Mouse (Mus musculus) forebrain, embryonic 12.5 days (tissue): Measurements from ENCODE around the gene Cep131. TPM values are rescaled to one million over a fixed set of nuclear protein-coding genes. Genes with fewer than 3 reads are reported as not detected.

ENCODE experiments used
- ATAC-seq: fragments of 200-750 bp; cut with Nextera tagmentation; 2 replicates; pipeline ENCODE4 v1.8.0; 2017; ENCODE audit warnings: moderate TSS enrichment; ENCODE audit not compliant: low FRiP score
- H3K27ac ChIP-seq: fragments of 300-500 bp; sonication (generic); 2 replicates; pipeline ENCODE4 v1.5.1; 2016; ENCODE audit warnings: mild to moderate bottlenecking
- H3K27me3 ChIP-seq: fragments of 300-500 bp; sonication (generic); 2 replicates; pipeline ENCODE4 v1.6.1; 2016; ENCODE audit warnings: mild to moderate bottlenecking
- H3K36me3 ChIP-seq: fragments of 300-500 bp; sonication (generic); replicated peaks from 2 replicates; pipeline ENCODE4 v1.6.1; 2016; ENCODE audit warnings: mild to moderate bottlenecking
- H3K4me1 ChIP-seq: fragments of 300-500 bp; sonication (generic); 2 replicates; pipeline ENCODE4 v1.6.1; 2016
- H3K4me2 ChIP-seq: fragments of 300-500 bp; sonication (generic); 2 replicates; pipeline ENCODE4 v1.6.1; 2016; ENCODE audit warnings: mild to moderate bottlenecking, moderate library complexity
- H3K4me3 ChIP-seq: fragments of 300-500 bp; sonication (generic); replicated peaks from 2 replicates; pipeline ENCODE4 v1.5.1; 2016; ENCODE audit warnings: mild to moderate bottlenecking
- H3K9ac ChIP-seq: fragments of 300-500 bp; sonication (generic); 2 replicates; pipeline ENCODE4 v1.6.1; 2016; ENCODE audit warnings: mild to moderate bottlenecking
- H3K9me3 ChIP-seq: fragments of 300-500 bp; sonication (generic); 2 replicates; pipeline ENCODE4 v1.6.1; 2016
- WGBS: fragments of 180-500 bp; shearing (Covaris S2); methylation state at CpG from one replicate; pipeline ENCODE4 v1.1.7; 2016; 5-methylcytosine and 5-hydroxymethylcytosine counted together
- polyA plus RNA-seq: library from polyadenylated mRNA; unstranded; fragments of >200 nt; fragmentation: Nextera tagmentation; extraction: Ambion mirVana; gene quantifications from 2 replicates; pipeline ENCODE4 v1.2.1, GENCODE M21; 2016

Gene Cep131
- polyA plus RNA-seq, 1 experiment from 2014 or later, result 51.0 TPM

- peaks cover 65% of the 10 kb centered on the region for H3K36me3 ChIP-seq
- H3K27me3 ChIP-seq, result no peaks in the 10 kb centered on the region
- no peak for ATAC-seq
- no peak overlapping the region for H3K4me3 ChIP-seq
- H3K27ac ChIP-seq, result no peak overlapping the region
- WGBS, result 84% methylated on average over 4 of the region's 4 CpGs
- H3K4me2 ChIP-seq, result no peak overlapping the region
- no peak overlapping the region for H3K9ac ChIP-seq
- no peaks in the 10 kb centered on the region for H3K4me1 ChIP-seq
- no peaks in the 10 kb centered on the region for H3K9me3 ChIP-seq
Measured at GRCm38 (mm10) chr11:120112136-120112535, 25.5 kb upstream of the Cep131 start.

- 4% methylated on average over 2 of the region's 2 CpGs for WGBS
Measured at GRCm38 (mm10) chr11:120111033-120111432, 24.4 kb upstream of the Cep131 start.

GRCm38 (mm10) chr11:120110554-120110953 is 23.9 kb upstream of the Cep131 start:
- Histone ChIP-seq H3K9me3 (no peaks in the 10 kb centered on the region), H3K9ac (no peak overlapping the region), H3K4me2 (no peak overlapping the region), H3K36me3 (peaks cover 68% of the 10 kb centered on the region), H3K4me3 (no peak overlapping the region), H3K27ac (no peak overlapping the region), H3K4me1 (no peaks in the 10 kb centered on the region), H3K27me3 (no peaks in the 10 kb centered on the region)
- 72% methylated on average over 7 of the region's 7 CpGs for WGBS
- ATAC-seq, result 0 out of 2 replicates have a peak, but pooled peaks have one; percentile 23

More at GRCm38 (mm10) chr11:120111033-120111432, 24.4 kb upstream of the Cep131 start:
- no peak overlapping the region for H3K9ac ChIP-seq
- no peak overlapping the region for H3K27ac ChIP-seq
- no peaks in the 10 kb centered on the region for H3K4me1 ChIP-seq
- H3K4me2 ChIP-seq, result no peak overlapping the region
- no peak for ATAC-seq
- H3K36me3 ChIP-seq, result peaks cover 67% of the 10 kb centered on the region
- H3K4me3 ChIP-seq, result no peak overlapping the region
- no peaks in the 10 kb centered on the region for H3K9me3 ChIP-seq
- H3K27me3 ChIP-seq, result no peaks in the 10 kb centered on the region

- Histone ChIP-seq H3K9ac (no peak overlapping the region), H3K36me3 (peaks cover 68% of the 10 kb centered on the region), H3K27ac (no peak overlapping the region), H3K4me1 (no peaks in the 10 kb centered on the region), H3K4me2 (no peak overlapping the region), H3K4me3 (no peak overlapping the region), H3K9me3 (no peaks in the 10 kb centered on the region), H3K27me3 (no peaks in the 10 kb centered on the region)
- 67% methylated on average over 14 of the region's 14 CpGs for WGBS
- ATAC-seq, result no peak
Measured at GRCm38 (mm10) chr11:120109558-120110210, 23.1 kb upstream of the Cep131 start.

- Histone ChIP-seq H3K36me3 (peaks cover 68% of the 10 kb centered on the region), H3K9me3 (no peaks in the 10 kb centered on the region), H3K27ac (no peak overlapping the region), H3K27me3 (no peaks in the 10 kb centered on the region), H3K4me2 (no peak overlapping the region), H3K4me3 (no peak overlapping the region), H3K9ac (no peak overlapping the region), H3K4me1 (no peaks in the 10 kb centered on the region)
- WGBS, result 87% methylated on average over 9 of the region's 9 CpGs
- no peak for ATAC-seq
Measured at GRCm38 (mm10) chr11:120107796-120108195, 21.2 kb upstream of the Cep131 start.

GRCm38 (mm10) chr11:120107026-120107425 is 20.4 kb upstream of the Cep131 start:
- H3K9me3 ChIP-seq, result no peaks in the 10 kb centered on the region
- H3K27me3 ChIP-seq, result no peaks in the 10 kb centered on the region
- H3K9ac ChIP-seq, result no peak overlapping the region
- H3K27ac ChIP-seq, result no peak overlapping the region
- WGBS, result 83% methylated on average over 2 of the region's 2 CpGs
- peaks cover 64% of the 10 kb centered on the region for H3K36me3 ChIP-seq
- H3K4me3 ChIP-seq, result no peak overlapping the region
- no peak overlapping the region for H3K4me2 ChIP-seq
- no peaks in the 10 kb centered on the region for H3K4me1 ChIP-seq
- ATAC-seq, result no peak

GRCm38 (mm10) chr11:120103431-120103997 is 16.9 kb upstream of the Cep131 start:
- no peaks in the 10 kb centered on the region for H3K27me3 ChIP-seq
- H3K9me3 ChIP-seq, result no peaks in the 10 kb centered on the region
- H3K27ac ChIP-seq, result no peak overlapping the region
- peaks cover 55% of the 10 kb centered on the region for H3K36me3 ChIP-seq
- H3K4me3 ChIP-seq, result no peak overlapping the region
- H3K9ac ChIP-seq, result no peak overlapping the region
- no peak overlapping the region for H3K4me2 ChIP-seq
- WGBS, result 94% methylated on average over 3 of the region's 3 CpGs
- ATAC-seq, result no peak
- H3K4me1 ChIP-seq, result peaks cover 18% of the 10 kb centered on the region

GRCm38 (mm10) chr11:120101036-120101435 is 14.4 kb upstream of the Cep131 start:
- no peak overlapping the region for H3K4me2 ChIP-seq
- 6% methylated on average over 3 of the region's 3 CpGs for WGBS
- no peak for ATAC-seq
- H3K9me3 ChIP-seq, result no peaks in the 10 kb centered on the region
- no peak overlapping the region for H3K27ac ChIP-seq
- H3K27me3 ChIP-seq, result no peaks in the 10 kb centered on the region
- no peak overlapping the region for H3K9ac ChIP-seq
- H3K4me3 ChIP-seq, result no peak overlapping the region
- peaks cover 29% of the 10 kb centered on the region for H3K4me1 ChIP-seq
- peaks cover 37% of the 10 kb centered on the region for H3K36me3 ChIP-seq

GRCm38 (mm10) chr11:120098588-120099511 is 12.2 kb upstream of the Cep131 start, which contains the start of the genes Tepsin and Ndufaf8:
TSS of gene Tepsin (minus strand) at chr11:120098731.
TSS of gene Ndufaf8 (plus strand) at chr11:120098928.
- WGBS, result under 1% methylated on average over 77 of the region's 77 CpGs
- Histone ChIP-seq H3K9ac (peak within 1 kb of the TSS; percentile 84), H3K4me3 (peak within 1 kb of the TSS; percentile 88), H3K4me1 (peaks cover 29% of the 10 kb centered on the region), H3K36me3 (peaks cover 37% of the 10 kb centered on the region), H3K27me3 (no peaks in the 10 kb centered on the region), H3K4me2 (peak within 1 kb of the TSS; percentile 95), H3K9me3 (no peaks in the 10 kb centered on the region), H3K27ac (peak within 1 kb of the TSS; percentile 91)
- ATAC-seq, result peak; percentile 99

GRCm38 (mm10) chr11:120092817-120093591 is 6.4 kb upstream of the Cep131 start:
- Histone ChIP-seq H3K9ac (no peak overlapping the region; the same call in 1 of the 2 replicates), H3K27me3 (no peaks in the 10 kb centered on the region), H3K4me2 (no peak overlapping the region), H3K36me3 (peaks cover 62% of the 10 kb centered on the region), H3K4me1 (peaks cover 8% of the 10 kb centered on the region), H3K4me3 (no peak overlapping the region), H3K9me3 (no peaks in the 10 kb centered on the region), H3K27ac (no peak overlapping the region)
- whole genome bisulfite sequencing, result 81% methylated on average over 23 of the region's 23 CpGs
- ATAC-seq, result no peak

GRCm38 (mm10) chr11:120090661-120091060 is 4.0 kb upstream of the Cep131 start:
- Histone ChIP-seq H3K36me3 (peaks cover 55% of the 10 kb centered on the region), H3K4me2 (no peak overlapping the region)

More at GRCm38 (mm10) chr11:120090661-120091060, 4.0 kb upstream of the Cep131 start:
- H3K4me3 ChIP-seq, result no peak overlapping the region
- peaks cover 11% of the 10 kb centered on the region for H3K4me1 ChIP-seq
- no peak overlapping the region for H3K27ac ChIP-seq
- 88% methylated on average over 4 of the region's 4 CpGs for WGBS
- no peaks in the 10 kb centered on the region for H3K9me3 ChIP-seq
- H3K27me3 ChIP-seq, result no peaks in the 10 kb centered on the region
- no peak overlapping the region for H3K9ac ChIP-seq
- ATAC-seq, result no peak
